Mouse (Mus musculus) gastrocnemius, adult 8-10 months (tissue): ENCODE results near the gene Tomm40l. TPM values are rescaled to one million over a fixed set of nuclear protein-coding genes. Genes with fewer than 3 reads are reported as not detected.
A peak's percentile ranks its signal among the peaks of the same experiment; 100 is the strongest.

ENCODE experiments used
- DNase-seq, 2 experiments: peaks; one replicate each; pipeline ENCODE4 v3.0.0; 2022; ENCODE audit warnings: low spot score in 2 of 2
- total RNA-seq, 4 experiments: library from RNA; stranded (reverse); gene quantifications; 2 replicates each; pipeline ENCODE4 v1.2.4; 2022

Gene Tomm40l
- total RNA-seq, 4 experiments from 2014 or later, result 46.4 to 50.9 (median 50.4) TPM

DNA sequence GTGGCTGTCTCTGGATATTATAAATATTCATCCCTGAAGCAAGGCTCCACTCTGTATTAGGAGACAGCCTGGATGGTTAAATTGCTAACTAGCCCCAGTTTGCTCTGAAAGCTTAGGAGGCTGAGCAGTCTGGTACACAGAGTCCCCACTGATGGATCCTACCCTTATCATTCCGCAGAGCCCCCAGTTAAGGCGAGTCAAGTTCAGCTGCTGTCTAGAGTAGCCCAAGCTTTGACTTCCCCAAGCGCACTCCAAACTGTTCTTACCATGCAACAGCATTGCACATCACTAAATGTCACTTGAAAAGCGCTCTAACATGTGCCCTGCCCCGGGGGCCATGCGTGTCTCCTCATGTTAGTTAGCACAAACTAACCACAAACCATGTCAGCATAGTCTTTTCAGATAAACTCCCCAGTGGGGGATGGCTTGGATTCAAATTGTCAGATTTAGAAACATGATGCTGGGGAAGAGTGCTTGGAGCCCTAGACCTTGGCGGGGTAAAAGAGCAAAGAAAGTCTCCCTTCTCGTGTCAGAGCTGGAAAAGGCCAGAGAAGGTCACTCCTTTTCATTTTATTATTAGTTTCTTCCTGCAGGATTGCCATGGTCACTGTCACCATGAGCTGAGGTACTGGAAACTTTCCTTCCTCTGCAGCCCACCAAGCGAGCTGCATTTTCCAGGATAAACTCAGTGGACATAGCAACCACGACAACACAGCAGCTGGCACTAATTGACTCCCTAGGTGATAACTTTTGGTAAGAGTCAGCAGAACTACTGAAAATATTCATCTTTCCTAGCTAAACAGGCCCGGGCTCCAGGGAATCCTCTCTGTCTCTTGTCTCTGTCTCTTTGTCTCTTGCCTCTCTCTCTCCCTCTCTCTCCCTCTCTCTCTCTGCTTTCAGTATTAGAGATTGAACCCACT is 28.1 kb downstream of the Tomm40l start:
- DNase-seq, result no peak

DNA sequence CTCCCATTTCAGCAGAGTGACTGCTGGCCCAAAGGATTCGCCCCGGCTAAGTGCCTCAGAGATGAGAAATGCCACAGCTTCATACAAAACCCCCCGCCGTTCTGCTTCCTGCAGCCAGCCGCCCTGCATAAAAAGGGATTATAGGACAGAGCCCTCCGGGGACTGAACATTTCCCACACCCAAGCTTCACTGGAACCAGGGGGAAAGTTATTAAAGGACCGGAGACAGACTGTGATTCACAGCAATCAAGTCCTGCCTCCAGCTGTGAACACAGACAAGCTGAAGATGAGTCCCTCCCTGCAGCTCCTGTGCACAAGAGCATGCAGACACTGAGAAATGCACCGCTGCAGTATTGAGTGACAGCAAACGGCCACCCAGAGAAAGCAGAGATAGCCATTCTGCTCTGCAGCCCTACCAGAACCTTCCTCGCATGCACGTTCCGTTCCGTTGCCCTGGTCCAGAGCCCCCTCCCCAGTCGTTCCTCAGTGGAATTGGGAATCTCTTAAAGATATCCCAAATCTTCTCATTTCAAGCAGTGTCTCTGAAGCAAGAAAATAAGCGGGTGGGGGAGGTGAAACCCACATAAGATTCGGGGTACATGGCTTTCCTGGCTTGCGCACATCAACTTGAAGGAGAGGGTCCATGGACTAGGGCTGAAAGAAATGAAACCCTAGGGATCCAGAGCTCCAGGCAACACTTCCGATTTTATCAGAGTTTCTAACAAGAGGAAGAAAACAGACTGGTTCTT is 29.0 kb downstream of the Tomm40l start:
- DNase-seq, result no peak

DNA sequence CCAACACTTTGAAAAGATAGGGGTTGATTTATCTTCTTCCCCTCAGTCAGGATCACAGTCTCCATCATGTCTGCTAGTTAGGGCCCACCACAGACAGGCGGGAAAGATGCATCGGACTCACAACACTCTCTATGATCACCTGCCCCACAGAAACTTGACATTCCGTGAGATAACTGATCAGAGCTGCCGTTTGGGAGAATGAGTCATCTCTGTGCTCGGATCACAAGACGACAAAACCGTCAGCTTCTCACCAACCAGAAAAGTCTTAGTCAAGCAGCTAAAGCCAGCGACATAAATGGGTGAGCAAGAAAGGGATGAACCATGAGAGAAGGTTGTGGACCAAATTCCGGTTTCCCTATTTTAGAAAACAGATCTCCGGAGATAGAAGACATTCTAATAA is 30.0 kb downstream of the Tomm40l start:
- no peak for DNase-seq

DNA sequence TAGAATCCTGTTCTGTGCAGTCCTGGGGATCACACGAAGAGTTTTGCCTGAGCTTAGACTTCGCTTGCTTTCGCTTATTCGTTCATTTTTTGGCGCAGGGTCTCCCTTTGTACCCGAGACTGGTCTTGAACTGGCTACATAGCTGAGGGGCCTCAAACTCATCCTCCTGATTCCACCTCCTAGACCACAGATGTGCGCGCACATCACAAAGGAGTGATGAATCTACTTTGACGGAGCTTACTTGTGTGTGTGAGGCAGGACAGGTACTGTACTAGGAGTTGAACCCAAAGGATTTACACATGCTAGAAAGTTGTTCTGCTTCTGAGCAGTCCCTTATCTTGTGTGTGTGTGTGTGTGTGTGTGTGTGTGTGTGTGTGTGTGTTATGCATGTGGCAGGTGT is 31.5 kb downstream of the Tomm40l start:
- no peak for DNase-seq

DNA sequence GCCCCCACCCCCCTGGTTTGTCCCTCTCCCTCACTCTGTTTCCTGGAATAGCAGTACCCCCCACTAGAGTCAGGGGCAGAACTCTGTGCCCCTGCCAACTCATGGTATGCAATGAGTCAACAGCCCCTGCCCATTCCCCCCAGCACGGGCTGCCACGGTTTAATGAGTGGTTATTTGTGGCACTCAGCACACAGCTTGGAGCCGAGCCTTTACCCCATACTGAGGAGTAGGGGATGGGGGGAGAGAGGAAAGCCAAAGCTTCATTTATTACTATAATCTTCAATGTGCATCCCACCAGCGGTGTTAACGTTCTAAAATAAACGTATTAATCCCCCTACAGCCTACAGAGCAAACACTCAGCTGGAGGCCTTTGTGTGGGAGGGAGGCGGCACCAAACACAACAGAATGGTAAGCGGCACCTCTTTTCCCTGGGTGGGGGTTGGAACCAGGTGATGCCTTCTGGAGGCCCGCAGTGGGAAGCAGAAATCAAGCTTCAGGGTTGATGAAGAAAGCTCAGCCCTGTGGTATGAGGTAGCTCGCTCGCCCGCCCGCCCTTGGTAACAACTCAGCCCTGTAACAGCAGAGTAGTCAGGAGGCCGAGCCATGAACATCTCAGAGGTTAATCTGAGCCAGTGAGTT is 32.7 kb downstream of the Tomm40l start:
- DNase-seq, result no peak

DNA sequence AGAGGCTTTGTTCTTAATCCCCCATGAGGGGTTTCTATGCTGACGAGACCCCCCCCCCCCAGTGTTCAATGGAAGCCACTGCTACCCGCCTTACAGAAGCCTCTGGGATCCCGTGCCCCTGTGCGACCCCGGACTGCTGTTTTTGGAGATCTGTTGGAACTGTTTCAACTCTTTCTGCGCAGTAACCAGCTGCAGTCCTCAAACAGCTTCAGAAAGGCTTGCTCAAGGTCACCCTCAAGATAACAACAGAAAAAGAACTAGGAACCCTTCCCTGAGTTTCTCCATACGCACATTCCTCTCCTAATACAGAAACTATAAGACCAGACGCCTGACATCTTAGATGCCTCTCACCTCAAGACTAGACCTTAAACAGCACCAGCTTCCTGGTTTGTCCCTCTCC is 33.3 kb downstream of the Tomm40l start:
- no peak for DNase-seq

DNA sequence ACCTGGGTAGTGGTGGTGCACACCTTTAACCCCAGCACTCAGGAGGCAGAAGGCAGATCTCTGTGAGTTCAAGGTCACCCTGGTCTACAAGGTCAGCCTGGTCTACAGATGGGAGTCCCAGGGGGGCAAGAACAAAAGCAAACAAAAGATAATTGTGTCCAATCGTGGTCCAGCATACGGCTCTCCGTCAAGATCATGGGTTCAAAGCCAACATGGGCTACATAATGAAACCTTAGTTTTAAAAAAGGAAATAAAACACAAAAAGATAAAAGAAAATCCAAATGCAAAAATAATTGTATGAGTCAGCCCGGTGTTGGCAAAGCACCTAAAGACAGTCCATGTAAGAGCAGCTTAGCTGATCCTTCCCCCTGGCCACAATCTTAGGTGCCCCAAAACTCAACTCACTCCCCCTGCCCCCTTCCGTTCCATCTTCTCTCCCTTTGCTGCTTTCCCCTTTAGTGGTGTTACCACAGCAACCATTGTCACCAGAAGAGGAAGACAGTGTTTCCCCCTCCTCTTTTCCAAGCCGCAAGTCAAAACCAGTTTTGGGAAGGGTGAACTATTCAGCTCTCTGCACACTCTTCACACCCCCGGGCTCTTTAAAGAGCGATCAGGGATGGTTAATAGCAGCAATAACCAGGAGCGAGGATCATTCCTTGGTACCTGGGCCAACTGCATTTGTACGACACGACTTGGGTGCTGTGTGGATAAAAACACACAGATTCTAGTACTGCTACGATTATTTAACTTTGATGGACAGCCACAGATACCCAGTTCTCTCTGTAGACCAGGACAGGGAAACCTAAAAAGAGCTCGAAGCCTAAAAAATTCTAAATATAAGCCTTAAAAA is 34.2 kb downstream of the Tomm40l start:
- DNase-seq, result no peak

DNA sequence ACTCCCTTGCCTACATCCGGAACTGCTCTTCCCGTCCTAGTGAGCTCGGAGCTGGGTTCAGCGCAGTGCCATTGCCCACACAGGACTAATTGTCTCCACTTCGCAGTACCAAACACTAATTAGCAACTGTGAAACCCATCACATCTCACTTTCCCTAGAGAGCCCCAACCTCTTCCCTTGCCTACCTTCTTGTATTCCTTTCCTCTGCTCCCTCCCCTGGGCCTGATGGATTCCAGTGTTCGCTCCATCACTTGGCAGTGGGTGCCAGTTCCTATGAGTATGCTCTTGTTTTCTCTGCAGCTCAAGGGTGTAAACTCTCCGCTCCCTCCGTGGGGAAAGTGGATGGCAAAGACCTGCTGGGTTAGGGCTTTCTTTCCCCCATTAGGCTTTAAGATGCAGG is 36.7 kb downstream of the Tomm40l start:
- no peak for DNase-seq

DNA sequence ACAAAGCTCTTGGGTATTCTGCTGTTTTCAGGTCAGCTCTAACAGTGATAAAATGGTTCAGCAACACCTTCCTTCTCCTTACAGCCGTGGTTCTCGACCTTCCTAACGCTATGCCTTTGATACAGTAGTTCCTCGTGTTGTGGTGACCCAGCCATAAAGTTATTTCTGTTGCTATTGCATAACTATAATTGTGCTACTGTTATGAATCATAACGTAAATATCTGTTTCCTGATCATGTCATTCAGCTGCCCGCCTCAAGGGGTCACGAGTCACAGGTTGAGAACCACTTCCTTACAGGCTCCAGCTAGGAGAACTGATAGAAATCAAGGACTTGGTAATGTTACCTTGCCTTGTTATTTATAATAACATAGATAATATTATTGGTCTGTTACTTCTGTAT is 38.0 kb downstream of the Tomm40l start:
- DNase-seq, result peak in 1 of 2 experiments; percentile 34

DNA sequence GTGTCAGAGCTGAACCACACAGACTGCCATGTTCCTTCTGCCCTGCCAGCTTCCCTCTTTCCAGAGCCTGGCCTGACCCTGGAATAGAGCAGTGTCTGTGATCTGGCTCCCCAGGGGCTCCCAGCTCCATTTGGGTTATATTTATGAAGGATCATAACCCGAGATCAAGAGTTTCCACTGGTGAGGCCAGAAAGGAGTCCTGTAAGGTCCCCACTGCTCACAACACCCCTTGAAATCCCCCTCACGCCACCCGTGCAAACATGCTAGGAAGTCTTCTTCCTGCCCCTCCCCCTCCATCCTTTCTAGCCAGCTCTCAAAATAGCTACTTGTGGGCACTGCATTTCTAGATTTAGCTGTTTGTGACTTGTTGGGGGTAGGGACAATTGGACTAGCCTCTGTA is 38.7 kb downstream of the Tomm40l start:
- DNase-seq, result peak; percentile 33 to 49

DNA sequence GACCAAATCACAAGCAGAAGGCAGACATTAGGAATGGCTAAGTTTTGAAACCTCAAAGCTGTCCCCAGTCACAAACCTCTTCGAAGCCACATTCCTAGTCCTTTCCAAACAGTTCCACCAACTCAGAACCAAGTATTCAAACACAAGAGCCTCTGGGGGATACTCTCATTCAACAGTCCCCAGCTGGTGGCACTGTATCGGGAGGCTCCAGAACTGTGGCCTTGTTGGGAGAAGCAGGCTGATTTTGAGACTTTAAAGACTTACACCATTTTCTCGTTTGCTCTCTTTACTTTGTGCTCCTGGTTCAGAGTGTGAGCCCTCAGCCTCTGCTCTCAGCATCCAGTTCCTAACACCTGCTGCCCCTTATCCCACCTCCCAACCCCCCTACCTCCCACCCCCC is 39.3 kb downstream of the Tomm40l start:
- no peak for DNase-seq

DNA sequence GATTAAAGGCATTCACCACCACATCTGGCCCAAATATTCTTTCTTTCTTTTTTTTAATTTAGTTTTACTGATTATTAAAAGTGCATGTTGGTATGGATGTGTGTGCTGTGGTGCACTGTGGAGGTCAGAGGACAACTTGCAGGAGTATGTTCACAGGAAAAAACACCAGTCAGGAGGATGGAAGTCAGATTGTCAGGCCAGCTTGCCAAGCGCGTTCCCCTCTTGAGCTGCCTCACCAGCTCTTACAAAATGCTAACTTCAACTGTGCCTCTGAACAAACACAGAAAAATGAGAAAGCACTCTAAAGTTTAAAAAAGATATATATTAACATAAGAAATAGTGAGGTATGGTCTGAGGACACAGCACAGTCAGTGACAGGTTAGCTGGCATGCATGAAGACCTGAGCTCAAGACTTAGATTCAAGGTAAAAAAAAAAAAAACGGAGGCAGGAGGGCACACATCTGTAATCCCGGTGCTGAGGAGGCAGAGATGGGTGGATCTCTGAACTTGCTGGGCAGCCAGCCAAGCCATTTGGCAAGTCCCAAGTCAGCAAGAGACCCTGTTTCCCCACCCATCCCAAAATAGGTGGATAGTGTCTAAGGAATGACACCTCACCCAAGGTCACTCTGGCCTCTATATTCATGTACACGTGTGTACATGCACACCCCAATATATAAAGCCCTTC is 42.7 kb downstream of the Tomm40l start:
- DNase-seq, result no peak

DNA sequence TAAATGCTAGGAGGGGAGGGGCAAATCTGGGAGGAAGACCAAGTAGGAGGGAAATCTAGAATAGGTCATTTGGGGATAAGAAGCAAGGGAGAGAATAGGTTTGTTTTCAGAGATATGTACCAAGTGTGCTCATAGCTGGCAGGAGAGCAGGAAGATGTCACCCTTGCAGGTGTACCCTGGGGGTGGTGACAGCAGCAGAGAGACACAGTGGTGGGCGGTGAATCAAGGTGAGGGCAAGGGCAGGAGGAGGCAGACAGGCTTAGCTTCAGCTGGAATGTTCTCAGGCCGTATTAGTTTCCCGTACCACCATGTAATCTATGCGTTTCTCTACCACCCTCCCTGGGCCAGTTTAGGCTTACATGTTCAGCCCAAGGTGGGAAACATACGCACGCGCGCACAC is 49.5 kb downstream of the Tomm40l start:
- DNase-seq, result no peak

DNA sequence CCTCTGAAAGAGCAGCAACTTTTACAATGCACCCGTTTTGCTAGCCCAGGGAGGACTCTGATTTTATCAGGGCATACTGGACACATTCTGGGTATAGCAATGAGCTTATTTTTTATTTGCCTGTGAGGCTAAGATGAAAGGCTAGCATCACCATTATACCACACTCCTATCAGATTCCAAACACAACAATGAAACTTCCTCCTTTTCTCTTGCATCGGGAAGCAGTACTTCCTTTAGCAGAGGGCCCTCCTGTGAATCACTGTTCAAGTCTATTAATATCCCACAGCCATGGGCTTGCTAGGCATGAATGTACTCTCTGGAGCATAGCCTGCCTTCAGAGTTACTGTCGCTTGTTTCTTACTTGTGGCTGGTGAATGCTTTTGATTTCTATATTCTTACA is 51.2 kb downstream of the Tomm40l start:
- DNase-seq, result no peak

DNA sequence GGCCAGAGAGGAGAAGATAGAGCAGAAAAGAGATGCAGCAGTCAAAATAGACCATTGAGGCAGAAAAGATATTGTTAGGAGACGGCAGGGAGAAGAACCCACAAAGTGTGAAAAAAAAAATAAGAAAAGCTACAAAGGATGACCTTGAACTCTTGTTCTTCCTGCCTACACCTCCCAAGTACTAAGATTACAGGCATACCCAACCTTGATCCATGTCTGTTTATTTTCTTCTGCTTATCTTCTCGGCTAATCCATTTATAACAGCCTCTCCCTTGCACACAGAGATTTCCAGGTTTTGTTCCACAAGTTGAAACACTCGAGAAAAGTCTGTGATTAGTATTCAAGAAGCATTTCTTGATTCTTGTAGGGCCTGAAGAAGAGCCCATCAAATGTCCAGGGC is 52.4 kb downstream of the Tomm40l start:
- no peak for DNase-seq

DNA sequence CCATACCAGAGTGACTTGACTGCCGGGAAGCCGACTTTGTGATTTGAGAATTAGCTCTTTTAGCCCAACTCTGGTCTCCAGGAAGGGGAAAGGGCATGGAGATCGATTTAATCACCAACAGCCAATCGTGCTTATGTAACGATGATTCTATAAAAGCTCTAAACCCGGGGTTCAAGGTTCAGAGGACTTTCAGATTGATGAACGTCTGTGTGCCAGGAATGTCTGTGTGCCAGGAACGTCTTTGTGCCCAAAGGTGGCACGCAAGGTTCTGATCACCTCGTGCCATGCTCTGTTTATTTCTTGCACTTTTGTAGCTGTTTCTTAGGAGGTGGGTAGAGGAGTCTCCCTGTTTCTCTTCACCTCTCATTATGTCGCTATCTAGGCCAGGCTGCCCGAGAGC is 53.4 kb downstream of the Tomm40l start:
- DNase-seq, result no peak
